Mouse (Mus musculus) lung, postnatal 0 days (tissue): ENCODE data around the gene Car3.

ENCODE experiments used
- CTCF ChIP-seq: IDR thresholded peaks from 2 replicates; pipeline ENCODE4 v1.5.1; 2016; ENCODE audit warnings: antibody characterized with exemption, mild to moderate bottlenecking
- EP300 ChIP-seq: IDR thresholded peaks from 2 replicates; pipeline ENCODE4 v1.6.1; 2016; ENCODE audit warnings: antibody characterized with exemption, mild to moderate bottlenecking, control low read depth

DNA sequence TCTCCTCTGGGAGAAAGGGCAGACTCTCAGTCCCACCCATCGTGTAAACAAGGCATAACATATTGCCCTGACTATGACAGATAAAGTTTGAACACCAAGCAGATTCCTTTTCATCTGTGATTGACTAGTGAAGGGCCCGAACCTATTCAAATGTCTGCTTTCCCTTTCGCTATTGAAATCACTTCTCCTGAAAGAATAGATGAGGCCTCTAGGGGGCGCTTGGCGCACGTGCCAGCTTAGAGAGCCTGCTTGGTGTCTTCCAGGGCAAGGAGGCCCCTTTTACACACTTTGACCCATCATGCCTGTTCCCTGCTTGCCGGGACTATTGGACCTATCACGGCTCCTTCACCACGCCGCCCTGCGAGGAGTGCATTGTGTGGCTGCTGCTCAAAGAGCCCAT is 6.5 kb downstream of the Car3 start:
- TF ChIP-seq CTCF (peak; percentile 89), EP300 (no peak)
